Mouse (Mus musculus) ES-Bruce4 (cell line): ENCODE measurements around the gene Fam131c. TPM values are rescaled to one million over a fixed set of nuclear protein-coding genes. Genes with fewer than 3 reads are reported as not detected.

Experiments
- H3K27ac ChIP-seq: 2 replicates; pipeline ENCODE4 v1.5.1; 2012; ENCODE audit warnings: low read length, inconsistent platforms; ENCODE audit not compliant: insufficient read depth
- H3K27me3 ChIP-seq: 2 replicates; pipeline ENCODE4 v1.6.1; 2012; ENCODE audit warnings: mild to moderate bottlenecking, low read length, inconsistent platforms; ENCODE audit not compliant: control insufficient read depth, poor library complexity, insufficient read depth, severe bottlenecking
- H3K36me3 ChIP-seq: 2 replicates; pipeline ENCODE4 v1.6.1; 2012; ENCODE audit warnings: inconsistent platforms, mild to moderate bottlenecking, low read length, moderate library complexity; ENCODE audit not compliant: control insufficient read depth, poor library complexity, insufficient read depth, severe bottlenecking
- H3K4me1 ChIP-seq: one replicate; pipeline ENCODE4 v1.8.1; 2011; ENCODE audit warnings: low read length; ENCODE audit not compliant: control insufficient read depth, insufficient read depth
- H3K4me3 ChIP-seq: 2 replicates; pipeline ENCODE4 v1.5.1; 2011; ENCODE audit warnings: low read depth, mild to moderate bottlenecking, low read length
- H3K9ac ChIP-seq: 2 replicates; pipeline ENCODE4 v1.6.1; 2012; ENCODE audit warnings: low read depth, mild to moderate bottlenecking, inconsistent platforms; ENCODE audit not compliant: poor library complexity, severe bottlenecking
- H3K9me3 ChIP-seq: replicated peaks from 2 replicates; pipeline ENCODE4 v1.6.1; 2012; ENCODE audit warnings: mild to moderate bottlenecking, low read length, inconsistent platforms; ENCODE audit not compliant: control insufficient read depth, poor library complexity, insufficient read depth, severe bottlenecking
- CTCF ChIP-seq: IDR thresholded peaks from one replicate; pipeline ENCODE4 v1.8.1; 2011; ENCODE audit warnings: low read depth, low read length
- EP300 ChIP-seq: IDR thresholded peaks from 2 replicates; pipeline ENCODE4 v1.6.1; 2011; ENCODE audit warnings: low read depth, low read length; ENCODE audit not compliant: insufficient read depth
- POLR2A ChIP-seq: IDR thresholded peaks from one replicate; pipeline ENCODE4 v1.8.1; 2011; ENCODE audit warnings: low read length; ENCODE audit not compliant: insufficient read depth
- polyA plus RNA-seq: library from polyadenylated mRNA; stranded (reverse); fragments of >200 nt; gene quantifications from 2 replicates; pipeline ENCODE4 v1.2.4, GENCODE M21; 2011; ENCODE audit warnings: low read depth; ENCODE audit not compliant: missing spikeins, insufficient read depth, insufficient read length

Fam131c gene
- polyA plus RNA-seq, 1 experiment, result 3.6 TPM

- no peaks in the 10 kb centered on the region for H3K9me3 ChIP-seq
- H3K4me3 ChIP-seq, result no peak overlapping the region
- H3K9ac ChIP-seq, result no peak overlapping the region
- peak; percentile 98 for TF ChIP-seq CTCF
- no peak for TF ChIP-seq POLR2A
- no peak for TF ChIP-seq EP300
- H3K36me3 ChIP-seq, result no peaks in the 10 kb centered on the region
- H3K4me1 ChIP-seq, result peaks cover 4% of the 10 kb centered on the region
- no peak overlapping the region for H3K27ac ChIP-seq
- H3K27me3 ChIP-seq, result no peaks in the 10 kb centered on the region
Measured at GRCm38 (mm10) chr4:141385275-141385674, 17.3 kb downstream of the Fam131c start.

- Histone ChIP-seq H3K36me3 (no peaks in the 10 kb centered on the region), H3K9ac (no peak overlapping the region), H3K27ac (no peak overlapping the region), H3K4me3 (no peak overlapping the region), H3K27me3 (no peaks in the 10 kb centered on the region), H3K9me3 (no peaks in the 10 kb centered on the region), H3K4me1 (peaks cover 4% of the 10 kb centered on the region)
- TF ChIP-seq EP300 (no peak), CTCF (peak; percentile 31)
Measured at GRCm38 (mm10) chr4:141386150-141386549, 18.1 kb downstream of the Fam131c start.

- Histone ChIP-seq H3K9ac (no peak overlapping the region), H3K9me3 (no peaks in the 10 kb centered on the region), H3K27me3 (no peaks in the 10 kb centered on the region), H3K4me3 (no peak overlapping the region), H3K4me1 (no peaks in the 10 kb centered on the region), H3K36me3 (no peaks in the 10 kb centered on the region), H3K27ac (no peak overlapping the region)
- no peak for TF ChIP-seq POLR2A
- peak; percentile 90 for TF ChIP-seq CTCF
Measured at GRCm38 (mm10) chr4:141387093-141387784, 19.2 kb downstream of the Fam131c start.

DNA sequence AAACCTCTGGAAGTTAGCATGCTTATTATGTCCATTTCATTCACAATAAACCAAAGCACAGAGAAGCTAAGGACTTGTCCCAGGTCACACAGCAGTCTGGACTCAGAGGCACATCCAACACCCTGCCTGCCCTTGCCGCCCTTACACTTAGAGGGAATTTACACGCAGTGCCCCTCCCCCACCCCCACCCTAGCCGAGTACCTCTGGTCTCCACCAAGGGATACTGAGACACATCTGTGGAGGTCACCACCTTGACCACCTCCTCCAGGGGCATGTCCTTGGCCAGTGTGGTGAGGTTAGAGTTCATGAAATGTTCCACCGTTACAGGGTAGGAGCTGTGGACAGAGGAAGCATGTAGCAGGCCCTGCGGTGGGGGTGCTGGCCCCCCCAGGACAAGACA, 19.9 kb downstream of the Fam131c start:
- H3K27me3 ChIP-seq, result no peaks in the 10 kb centered on the region
- H3K9ac ChIP-seq, result no peak overlapping the region
- no peak overlapping the region for H3K27ac ChIP-seq
- H3K9me3 ChIP-seq, result no peaks in the 10 kb centered on the region
- no peaks in the 10 kb centered on the region for H3K4me1 ChIP-seq
- no peak for TF ChIP-seq CTCF
- no peak for TF ChIP-seq POLR2A
- no peak for TF ChIP-seq EP300
- H3K36me3 ChIP-seq, result no peaks in the 10 kb centered on the region
- H3K4me3 ChIP-seq, result no peak overlapping the region

GRCm38 (mm10) chr4:141389366-141390150, 21.5 kb downstream of the Fam131c start:
- Histone ChIP-seq H3K27me3 (no peaks in the 10 kb centered on the region), H3K9ac (no peak overlapping the region), H3K4me1 (no peaks in the 10 kb centered on the region), H3K9me3 (no peaks in the 10 kb centered on the region), H3K36me3 (no peaks in the 10 kb centered on the region), H3K4me3 (no peak overlapping the region), H3K27ac (no peak overlapping the region)
- TF ChIP-seq CTCF (no peak), POLR2A (no peak), EP300 (no peak)

DNA sequence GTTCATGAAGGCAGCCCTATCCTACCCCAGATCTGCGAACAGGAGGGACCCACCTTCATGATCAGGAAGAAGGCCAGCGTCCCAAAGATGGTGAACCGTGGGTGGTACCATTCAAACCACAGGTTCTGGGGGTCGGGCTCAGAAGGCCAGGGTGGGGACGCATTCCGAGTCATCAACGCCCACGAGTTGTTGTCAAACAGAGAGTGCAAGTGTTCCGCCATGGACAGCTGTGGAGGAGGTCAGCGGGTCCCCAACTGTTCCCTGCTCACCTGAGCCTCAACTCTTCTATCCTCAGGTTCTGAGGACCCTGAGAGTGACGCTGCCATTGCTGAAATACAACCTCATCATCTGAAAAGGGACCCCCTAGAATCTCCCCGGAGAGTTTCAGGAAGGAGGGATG, 23.3 kb downstream of the Fam131c start:
- no peak for TF ChIP-seq POLR2A
- no peak for TF ChIP-seq CTCF
- TF ChIP-seq EP300, result no peak
- no peaks in the 10 kb centered on the region for H3K9me3 ChIP-seq
- no peaks in the 10 kb centered on the region for H3K27me3 ChIP-seq
- no peaks in the 10 kb centered on the region for H3K36me3 ChIP-seq
- no peak overlapping the region for H3K4me3 ChIP-seq
- H3K9ac ChIP-seq, result no peak overlapping the region
- H3K4me1 ChIP-seq, result peaks cover 3% of the 10 kb centered on the region
- no peak overlapping the region for H3K27ac ChIP-seq
